Comparison of ENCODE assay signal across 23 mouse cellular contexts in genomic region chr2:26832478-26832877, GRCm38 (mm10). TPM values are rescaled to one million over a fixed set of nuclear protein-coding genes. Genes with fewer than 3 reads are reported as not detected.
A peak's percentile ranks its signal among the peaks of the same experiment; 100 is the strongest.
DNase-seq lines count a peak whose midpoint lies in the region; ATAC-seq and TF ChIP-seq lines count a peak whose summit lies in the region.
"Had no signal": no experiment of that assay in that cellular context is flagged by ENCODE, and none has a peak within 500 bp of the region (broad histone marks: within the 10 kb centered on the region; RNA-seq: fewer than 3 reads in every experiment).

No protein-coding gene starts in this region.

- no peak overlapping the region for H3K4me2 ChIP-seq in CH12.LX (ENCODE audit: insufficient read depth, low read depth, poor library complexity, severe bottlenecking)
- H3K4me2 ChIP-seq: embryonic facial prominence, embryonic 12.5 days; forebrain, embryonic 13.5 days; forebrain, embryonic 15.5 days had no signal

- dilution Hi-C loops in CH12.LX (cut with MboI; ENCODE audit: extremely low pct_ligation_motif_present, extremely low pct_unique_long_range_greater_than_20kb, low sequenced_read_pairs) = no loop called here

- TF ChIP-seq POLR2A in CH12.LX (IDR thresholded peaks at IDR 0.05; ENCODE audit: low read depth, low read length) (no peak), MEL (IDR thresholded peaks at IDR 0.05; ENCODE audit: control insufficient read depth in 1 of 2, insufficient read depth in 1 of 2, low read depth in 1 of 2, low read length in 2 of 2, poor library complexity in 1 of 2) (no peak)

- H3K36me3 ChIP-seq in CH12.LX (replicated peaks in 1 of 2; ENCODE audit: control insufficient read depth in 1 of 2, insufficient read depth in 1 of 2, low read length in 1 of 2) (no peaks in the 10 kb centered on the region), MEL (ENCODE audit: control insufficient read depth in 1 of 2, insufficient read depth in 2 of 2, low read length in 2 of 2) (no peaks in the 10 kb centered on the region)
- H3K36me3 ChIP-seq in heart, embryonic 10.5 days = no peaks in the 10 kb centered on the region
- H3K36me3 ChIP-seq: embryonic facial prominence, embryonic 10.5 days; embryonic facial prominence, embryonic 12.5 days; forebrain, embryonic 15.5 days; G1E had no signal

- H3K27me3 ChIP-seq in CH12.LX (replicated peaks) (peaks cover 7% of the 10 kb centered on the region), MEL (ENCODE audit: control insufficient read depth in 1 of 2, insufficient read depth in 2 of 2, low read length in 2 of 2) (peaks cover 1 to 6% of the 10 kb centered on the region in 2 experiments; a peak in 2 of 4 replicates)
- no peaks in the 10 kb centered on the region for H3K27me3 ChIP-seq in heart, embryonic 10.5 days (ENCODE audit: insufficient read depth, poor library complexity, severe bottlenecking)
- H3K27me3 ChIP-seq: embryonic facial prominence, embryonic 12.5 days; forebrain, embryonic 13.5 days; forebrain, embryonic 15.5 days had no signal

- ATAC-seq in activated CD4-positive, CD25-positive, alpha-beta regulatory T cell, adult 4 months = no peak
- ATAC-seq: CD4-positive, CD25-positive, alpha-beta regulatory T cell, adult 4 months; forebrain, embryonic 13.5 days; forebrain, embryonic 15.5 days; forebrain, postnatal 0 days had no signal

- H3K9ac ChIP-seq in CH12.LX (ENCODE audit: insufficient read depth, low read depth) = no peak overlapping the region
- no peak overlapping the region for H3K9ac ChIP-seq in MEL (ENCODE audit: control insufficient read depth, low read depth, low read length, poor library complexity, severe bottlenecking)
- H3K9ac ChIP-seq: embryonic facial prominence, embryonic 12.5 days; forebrain, embryonic 13.5 days; forebrain, embryonic 15.5 days; forebrain, postnatal 0 days had no signal

- no peak for TF ChIP-seq CTCF in CH12.LX (conservative IDR thresholded peaks at IDR 0.05 in 1 of 2, IDR thresholded peaks at IDR 0.05 in 1 of 2; ENCODE audit: low read depth in 2 of 2, low read length in 2 of 2)
- no peak for TF ChIP-seq CTCF in MEL (IDR thresholded peaks at IDR 0.05 in 2 of 3, conservative IDR thresholded peaks at IDR 0.05 in 1 of 3; ENCODE audit: control insufficient read depth in 1 of 3, insufficient read depth in 1 of 3, low read depth in 2 of 3, low read length in 3 of 3, poor library complexity in 1 of 3, severe bottlenecking in 1 of 3)

- H3K9me3 ChIP-seq in CH12.LX (replicated peaks; ENCODE audit: low read length) (no peaks in the 10 kb centered on the region), MEL (replicated peaks; ENCODE audit: insufficient read depth, low read length) (no peaks in the 10 kb centered on the region)
- H3K9me3 ChIP-seq in heart, embryonic 10.5 days = no peaks in the 10 kb centered on the region
- H3K9me3 ChIP-seq: embryonic facial prominence, embryonic 10.5 days; embryonic facial prominence, embryonic 12.5 days; forebrain, embryonic 13.5 days; forebrain, embryonic 15.5 days; G1E had no signal

- H3K79me2 ChIP-seq in CH12.LX (replicated peaks; ENCODE audit: control insufficient read depth, extremely low read depth, insufficient read depth, poor library complexity, severe bottlenecking) = no peaks in the 10 kb centered on the region
- no peaks in the 10 kb centered on the region for H3K79me2 ChIP-seq in MEL (ENCODE audit: control insufficient read depth, insufficient read depth, low read length, poor library complexity)

- in situ Hi-C loops in CH12.LX (cut with MboI; ENCODE audit: low pct_ligation_motif_present, low pct_unique_long_range_greater_than_20kb, low sequenced_read_pairs) = no loop called here

- H3K27ac ChIP-seq in CH12.LX (ENCODE audit: insufficient read depth, low read depth) (no peak overlapping the region), MEL (ENCODE audit: control insufficient read depth, low read depth, low read length) (no peak overlapping the region)
- no peak overlapping the region for H3K27ac ChIP-seq in heart, embryonic 10.5 days
- H3K27ac ChIP-seq: embryonic facial prominence, embryonic 10.5 days; embryonic facial prominence, embryonic 12.5 days; forebrain, embryonic 13.5 days; forebrain, embryonic 15.5 days had no signal

- DNase-seq in CH12.LX (ENCODE audit: extremely low read depth) (no peak), MEL (ENCODE audit: low read depth, low spot score) (no peak)
- DNase-seq in heart, embryonic 10.5 days (ENCODE audit: low spot score) = no peak
- no peak for DNase-seq in urinary bladder, adult 18-20 months (ENCODE audit: low spot score in 2 of 2)
- DNase-seq: adrenal gland, adult 2 months; adrenal gland, postnatal 14 days; adrenal gland, postnatal 36 days; cerebellum, adult 11-12 months; cerebellum, adult 2 months; cerebellum, adult 9-10 months; cerebellum, postnatal 10 days; cerebellum, postnatal 25 days; forebrain, postnatal 0 days had no signal

- H3K4me1 ChIP-seq in CH12.LX (ENCODE audit: control insufficient read depth in 1 of 2, insufficient read depth in 2 of 2) (peaks cover 0 to 4% of the 10 kb centered on the region in 2 experiments; a peak in 2 of 4 replicates), MEL (ENCODE audit: control insufficient read depth in 1 of 2, insufficient read depth in 2 of 2, low read length in 2 of 2) (no peaks in the 10 kb centered on the region)
- no peaks in the 10 kb centered on the region for H3K4me1 ChIP-seq in heart, embryonic 10.5 days
- H3K4me1 ChIP-seq: embryonic facial prominence, embryonic 10.5 days; embryonic facial prominence, embryonic 12.5 days; forebrain, embryonic 13.5 days; forebrain, embryonic 15.5 days had no signal

- TF ChIP-seq EP300 in CH12.LX (IDR thresholded peaks at IDR 0.05; ENCODE audit: low read length) (no peak), MEL (IDR thresholded peaks at IDR 0.05; ENCODE audit: low read depth in 1 of 2, low read length in 2 of 2) (no peak)

- H3K4me3 ChIP-seq in CH12.LX (replicated peaks in 1 of 3; ENCODE audit: low read depth in 2 of 3, low read length in 2 of 3, poor library complexity in 1 of 3) (no peak overlapping the region), MEL (ENCODE audit: control insufficient read depth in 1 of 2, insufficient read depth in 1 of 2, low read depth in 2 of 2, low read length in 2 of 2) (no peak overlapping the region)
- H3K4me3 ChIP-seq in heart, embryonic 10.5 days = no peak overlapping the region
- H3K4me3 ChIP-seq: embryonic facial prominence, embryonic 10.5 days; embryonic facial prominence, embryonic 12.5 days; forebrain, embryonic 13.5 days; forebrain, embryonic 15.5 days had no signal

- WGBS in heart, embryonic 10.5 days = 79% methylated on average over 2 of the region's 2 CpGs

- no peak for TF ChIP-seq RAD21 in CH12.LX (IDR thresholded peaks at IDR 0.05; ENCODE audit: low read depth, low read length)
- TF ChIP-seq RAD21 in MEL (IDR thresholded peaks at IDR 0.05; ENCODE audit: low read depth, low read length) = no peak

TF ChIP-seq in CH12.LX, 34 proteins besides CTCF, POLR2A, EP300 and RAD21:
- peak; percentile 29 for TF ChIP-seq USF1 (IDR thresholded peaks at IDR 0.05; ENCODE audit: low read depth, low read length)
- no peak for TF ChIP-seq JUN (IDR thresholded peaks at IDR 0.05; ENCODE audit: insufficient read depth, low read depth, low read length)
- no peak for TF ChIP-seq BHLHE40 (IDR thresholded peaks at IDR 0.05; ENCODE audit: low read depth, low read length)
- TF ChIP-seq NRF1 (IDR thresholded peaks at IDR 0.05; ENCODE audit: low read depth, low read length) = peak; percentile 54; the same call in 1 of the 2 replicates

TF ChIP-seq in MEL, 35 proteins besides CTCF, POLR2A, EP300 and RAD21:
- TF ChIP-seq USF1 (IDR thresholded peaks at IDR 0.05; ENCODE audit: low read depth, low read length) (peak; percentile 71), HCFC1 (IDR thresholded peaks at IDR 0.05; ENCODE audit: low read depth, low read length) (0 out of 2 replicates have a peak, but pooled peaks have one; percentile 50), ZNF384 (IDR thresholded peaks at IDR 0.05; ENCODE audit: low read depth, low read length) (no peak)

RNA-seq across cellular contexts. Expression of gene Abo, which starts 32.3 kb away (rescaled TPM):
- total RNA-seq in CH12.LX (2012; rRNA removed) (not detected in 2 replicates), CH12.LX (2014; rRNA removed) (not detected in 2 replicates), MEL (2012; rRNA removed) (not detected in 2 replicates)
- polyA plus RNA-seq in CH12.LX (2012; ENCODE audit: insufficient read length, low read depth) (not detected in 2 replicates), MEL (2012; ENCODE audit: insufficient read depth in 1 of 2, insufficient read length in 2 of 2, low read depth in 1 of 2, low replicate concordance in 2 of 2, missing spikeins in 1 of 2) (not detected)
- polyA plus RNA-seq in heart, embryonic 10.5 days (2016; fragmentation: Nextera tagmentation; extraction: Ambion mirVana) = not detected in 2 replicates
- polyA plus RNA-seq in activated CD4-positive, CD25-positive, alpha-beta regulatory T cell, adult 4 months (2017; shearing (Covaris generic)) = not detected
- total RNA-seq: adrenal gland, adult 2 months; adrenal gland, postnatal 14 days; adrenal gland, postnatal 36 days; forebrain, postnatal 0 days had no signal
- polyA plus RNA-seq: adrenal gland, adult 2 months; CD4-positive, CD25-positive, alpha-beta regulatory T cell, adult 4 months; cortical plate, adult 2 months; embryonic facial prominence, embryonic 10.5 days; embryonic facial prominence, embryonic 12.5 days; embryonic facial prominence, embryonic 14.5 days; forebrain, embryonic 11.5 days; forebrain, embryonic 13.5 days; forebrain, embryonic 15.5 days; forebrain, postnatal 0 days; G1E had no signal

Comparison
In these comparisons a context has a peak if more than half of its experiments do, and no peak if none do; other contexts are left out.
1. Of the 35 proteins assayed by ChIP-seq in both MEL and CH12.LX: peak only in MEL: HCFC1; only in CH12.LX: NRF1; in both: USF1; in neither: 32.